Mouse (Mus musculus) neural tube, embryonic 11.5 days (tissue): ENCODE data around the gene Gria4. TPM values are rescaled to one million over a fixed set of nuclear protein-coding genes. Genes with fewer than 3 reads are reported as not detected.

Experiments used
- ATAC-seq: fragments of 200-750 bp; cut with Nextera tagmentation; 2 replicates; pipeline ENCODE4 v1.8.0; 2017; ENCODE audit warnings: moderate number of reproducible peaks, mild to moderate bottlenecking, moderate TSS enrichment, moderate library complexity; ENCODE audit not compliant: insufficient read depth, low FRiP score, low TSS enrichment
- DNase-seq: peaks from one replicate; pipeline ENCODE4 v3.0.0-alpha.2; 2015; ENCODE audit warnings: low spot score
- H3K27ac ChIP-seq: fragments of 300-500 bp; sonication (generic); 2 replicates; pipeline ENCODE4 v1.5.1; 2014; ENCODE audit warnings: low read depth, mild to moderate bottlenecking, low read length
- H3K27me3 ChIP-seq: fragments of 300-500 bp; sonication (generic); 2 replicates; pipeline ENCODE4 v1.6.1; 2014; ENCODE audit warnings: mild to moderate bottlenecking, low read length, mixed read lengths; ENCODE audit not compliant: control insufficient read depth, insufficient read depth
- H3K36me3 ChIP-seq: fragments of 300-500 bp; sonication (generic); 2 replicates; pipeline ENCODE4 v1.6.1; 2014; ENCODE audit warnings: mild to moderate bottlenecking, low read length, moderate library complexity, mixed read lengths; ENCODE audit not compliant: control insufficient read depth, insufficient read depth
- H3K4me1 ChIP-seq: fragments of 300-500 bp; sonication (generic); 2 replicates; pipeline ENCODE4 v1.6.1; 2014; ENCODE audit warnings: low read length, mixed read lengths; ENCODE audit not compliant: control insufficient read depth, insufficient read depth
- H3K4me2 ChIP-seq: fragments of 300-500 bp; sonication (generic); 2 replicates; pipeline ENCODE4 v1.6.1; 2014; ENCODE audit warnings: low read depth, mild to moderate bottlenecking, moderate library complexity
- H3K4me3 ChIP-seq: fragments of 300-500 bp; sonication (generic); 2 replicates; pipeline ENCODE4 v1.5.1; 2014; ENCODE audit warnings: low read depth, low read length
- H3K9ac ChIP-seq: fragments of 300-500 bp; sonication (generic); 2 replicates; pipeline ENCODE4 v1.6.1; 2014; ENCODE audit warnings: mild to moderate bottlenecking, low read length
- H3K9me3 ChIP-seq: fragments of 300-500 bp; sonication (generic); 2 replicates; pipeline ENCODE4 v1.6.1; 2016; ENCODE audit warnings: low read length; ENCODE audit not compliant: control insufficient read depth
- WGBS: fragments of 180-500 bp; shearing (Covaris S2); extraction: QIAGEN DNeasy Blood & Tissue Kit; methylation state at CpG from one replicate; pipeline ENCODE4 v1.1.7; 2014; 5-methylcytosine and 5-hydroxymethylcytosine counted together
- polyA plus RNA-seq: library from polyadenylated mRNA; unstranded; fragments of >200 nt; fragmentation: Nextera tagmentation; extraction: Ambion mirVana; gene quantifications from 2 replicates; pipeline ENCODE4 v1.2.1, GENCODE M21; 2014

The Gria4 gene
- polyA plus RNA-seq, 1 experiment from 2014 or later = 5.6 TPM

DNA sequence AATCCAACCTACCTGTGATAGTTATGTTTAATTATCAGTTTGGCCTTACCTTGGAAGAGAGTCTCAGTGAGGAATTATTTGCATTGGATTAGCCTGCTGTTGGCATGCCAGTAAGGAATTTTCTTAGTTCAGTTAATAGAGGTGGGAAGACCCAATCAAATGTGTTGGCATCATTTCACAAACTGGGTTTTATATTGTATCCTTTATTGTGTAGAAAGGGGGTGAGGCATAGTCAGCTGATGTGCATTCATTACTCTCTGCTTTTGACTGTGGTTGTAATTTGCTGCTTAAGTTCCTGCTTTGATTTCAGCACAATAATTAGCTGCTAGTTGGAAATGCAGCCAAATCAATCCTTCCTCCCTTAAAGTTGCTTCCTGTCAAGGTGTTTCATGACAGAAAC, 83.7 kb downstream of the Gria4 start:
- Histone ChIP-seq H3K4me2 (no peak overlapping the region), H3K4me1 (no peaks in the 10 kb centered on the region), H3K9ac (no peak overlapping the region), H3K4me3 (no peak overlapping the region), H3K36me3 (no peaks in the 10 kb centered on the region), H3K27ac (no peak overlapping the region), H3K27me3 (no peaks in the 10 kb centered on the region), H3K9me3 (no peaks in the 10 kb centered on the region)
- DNase-seq = no peak
- no peak for ATAC-seq

DNA sequence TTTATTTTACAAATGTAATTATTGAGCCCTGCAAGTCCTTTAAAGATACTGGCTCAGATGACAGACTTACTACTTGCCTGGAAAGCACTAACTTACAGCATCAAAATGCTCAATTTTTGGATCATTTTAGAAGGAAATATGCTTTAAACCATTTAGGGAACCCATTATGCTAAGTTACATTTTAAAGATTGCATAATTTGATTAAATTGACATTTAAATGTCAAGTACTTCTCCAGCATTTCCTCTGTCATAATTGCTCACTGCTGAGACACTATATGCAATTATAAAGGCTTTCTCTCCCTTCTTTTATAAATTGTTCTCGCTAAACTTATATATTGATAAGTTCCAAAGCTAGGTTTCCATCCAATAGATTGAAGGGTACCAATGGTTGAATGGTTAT, 108.9 kb downstream of the Gria4 start:
- H3K36me3 ChIP-seq = no peaks in the 10 kb centered on the region
- WGBS = 74% methylated on average over 1 of the region's 1 CpGs
- no peaks in the 10 kb centered on the region for H3K27me3 ChIP-seq
- H3K9ac ChIP-seq = no peak overlapping the region
- H3K27ac ChIP-seq = no peak overlapping the region
- ATAC-seq (no peak), DNase-seq (no peak)
- no peak overlapping the region for H3K4me2 ChIP-seq
- H3K4me3 ChIP-seq = no peak overlapping the region
- H3K4me1 ChIP-seq = no peaks in the 10 kb centered on the region
- no peaks in the 10 kb centered on the region for H3K9me3 ChIP-seq

- DNase-seq (no peak), ATAC-seq (no peak)
- Histone ChIP-seq H3K27ac (no peak overlapping the region), H3K9me3 (no peaks in the 10 kb centered on the region), H3K4me2 (no peak overlapping the region), H3K4me3 (no peak overlapping the region), H3K36me3 (no peaks in the 10 kb centered on the region), H3K4me1 (no peaks in the 10 kb centered on the region), H3K27me3 (no peaks in the 10 kb centered on the region), H3K9ac (no peak overlapping the region)
- WGBS = 91% methylated on average over 2 of the region's 2 CpGs
These were observed 115.8 kb downstream of the Gria4 start for GRCm38 (mm10) chr9:4680244-4680643.

DNA sequence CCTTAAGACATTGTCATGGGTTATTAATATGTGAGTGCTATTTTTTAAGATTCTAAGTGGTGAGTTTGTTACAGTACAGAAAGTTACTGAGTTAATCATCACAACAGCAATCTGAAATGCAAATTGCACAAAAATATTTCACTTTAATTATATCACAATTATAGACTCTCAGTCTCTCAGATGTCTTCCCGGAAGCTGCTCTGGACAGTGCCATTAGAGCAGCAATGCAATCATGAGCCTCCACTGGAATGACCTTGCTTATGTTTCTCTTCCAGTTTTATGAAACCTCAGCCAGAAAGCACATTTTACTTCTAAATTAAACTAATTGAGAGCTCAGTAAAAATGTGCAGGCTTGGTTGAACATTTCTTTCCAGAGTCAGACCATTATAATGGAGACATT, 116.9 kb downstream of the Gria4 start:
- no peak overlapping the region for H3K27ac ChIP-seq
- H3K27me3 ChIP-seq = no peaks in the 10 kb centered on the region
- DNase-seq (no peak), ATAC-seq (no peak)
- WGBS = 94% methylated on average over 1 of the region's 1 CpGs
- no peaks in the 10 kb centered on the region for H3K36me3 ChIP-seq
- no peaks in the 10 kb centered on the region for H3K9me3 ChIP-seq
- H3K4me3 ChIP-seq = no peak overlapping the region
- H3K4me2 ChIP-seq = no peak overlapping the region
- no peaks in the 10 kb centered on the region for H3K4me1 ChIP-seq
- H3K9ac ChIP-seq = no peak overlapping the region

DNA sequence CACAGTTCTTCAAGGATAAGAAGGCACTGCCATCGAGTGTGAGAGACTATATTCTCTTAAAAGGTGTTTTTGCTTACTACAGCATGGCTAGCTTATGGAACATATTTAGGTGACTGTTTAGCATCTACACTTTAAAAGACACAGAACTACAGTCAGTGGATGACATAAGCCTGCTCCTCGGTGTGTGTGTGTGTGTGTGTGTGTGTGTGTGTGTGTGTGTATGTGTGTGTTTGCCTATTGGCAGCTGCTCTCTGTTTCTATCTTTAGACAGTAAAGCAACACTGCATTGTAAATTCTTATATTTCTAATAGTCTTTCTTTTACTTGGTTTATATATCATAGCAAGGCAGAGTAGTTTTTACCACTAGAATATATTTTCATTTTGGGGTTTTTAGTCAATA, 130.3 kb downstream of the Gria4 start:
- 78% methylated on average over 2 of the region's 2 CpGs for WGBS
- ATAC-seq (no peak), DNase-seq (no peak)
- Histone ChIP-seq H3K4me3 (no peak overlapping the region), H3K27ac (no peak overlapping the region), H3K4me1 (no peaks in the 10 kb centered on the region), H3K9me3 (no peaks in the 10 kb centered on the region), H3K36me3 (no peaks in the 10 kb centered on the region), H3K27me3 (no peaks in the 10 kb centered on the region), H3K9ac (no peak overlapping the region), H3K4me2 (no peak overlapping the region)

- no peak for ATAC-seq
- Histone ChIP-seq H3K4me2 (no peak overlapping the region), H3K4me1 (no peaks in the 10 kb centered on the region), H3K27ac (no peak overlapping the region), H3K9me3 (no peaks in the 10 kb centered on the region), H3K9ac (no peak overlapping the region), H3K4me3 (no peak overlapping the region), H3K27me3 (no peaks in the 10 kb centered on the region), H3K36me3 (no peaks in the 10 kb centered on the region)
- 74% methylated on average over 1 of the region's 1 CpGs for WGBS
- DNase-seq = no peak
These were observed 133.6 kb downstream of the Gria4 start for GRCm38 (mm10) chr9:4662421-4662820.

- Histone ChIP-seq H3K27ac (no peak overlapping the region), H3K4me3 (no peak overlapping the region), H3K36me3 (no peaks in the 10 kb centered on the region), H3K4me2 (no peak overlapping the region), H3K9me3 (no peaks in the 10 kb centered on the region), H3K27me3 (no peaks in the 10 kb centered on the region), H3K4me1 (no peaks in the 10 kb centered on the region), H3K9ac (no peak overlapping the region)
- no peak for DNase-seq
- ATAC-seq = no peak
These were observed 137.1 kb downstream of the Gria4 start for GRCm38 (mm10) chr9:4658951-4659350.

GRCm38 (mm10) chr9:4654333-4654732, 141.7 kb downstream of the Gria4 start:
- ATAC-seq (no peak), DNase-seq (no peak)
- H3K9me3 ChIP-seq = no peaks in the 10 kb centered on the region
- no peaks in the 10 kb centered on the region for H3K4me1 ChIP-seq
- 84% methylated on average over 1 of the region's 1 CpGs for WGBS
- H3K9ac ChIP-seq = no peak overlapping the region
- no peak overlapping the region for H3K4me2 ChIP-seq
- H3K4me3 ChIP-seq = no peak overlapping the region
- no peaks in the 10 kb centered on the region for H3K27me3 ChIP-seq
- no peaks in the 10 kb centered on the region for H3K36me3 ChIP-seq
- H3K27ac ChIP-seq = no peak overlapping the region

DNA sequence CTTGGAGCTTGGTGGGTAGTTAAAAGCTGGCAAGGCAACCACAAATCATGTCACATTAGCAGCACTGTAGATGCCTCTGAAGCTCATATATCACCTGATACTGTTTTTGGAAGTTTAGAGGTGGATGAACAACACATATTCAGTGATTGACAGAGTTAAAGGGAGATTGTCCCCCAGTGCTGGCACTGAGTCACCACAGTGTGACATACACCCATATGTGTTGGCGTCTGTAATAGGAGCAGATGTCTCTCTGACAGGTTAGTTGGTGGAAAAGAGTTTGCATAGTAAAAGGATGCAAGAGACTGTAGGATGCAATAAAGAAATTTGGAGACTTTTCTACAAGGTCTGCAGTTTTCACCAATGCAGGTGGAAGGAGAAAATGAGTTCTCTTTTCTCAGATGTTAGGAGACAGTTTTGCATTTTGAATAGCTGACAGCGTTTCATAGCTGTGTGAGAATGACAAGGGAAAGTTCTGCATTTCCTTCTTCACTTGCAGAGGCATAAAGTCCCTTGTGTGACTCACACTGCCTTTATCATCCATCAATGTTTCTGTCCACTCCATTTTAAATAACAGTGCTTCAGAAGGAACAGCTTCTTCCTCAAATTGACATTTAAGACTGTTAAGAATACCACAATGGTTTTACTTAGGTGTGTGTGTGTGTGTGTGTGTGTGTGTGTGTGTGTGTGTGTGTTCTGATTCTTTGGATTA, 156.7 kb downstream of the Gria4 start:
- H3K27ac ChIP-seq = no peak overlapping the region
- WGBS = 57% methylated on average over 2 of the region's 2 CpGs
- H3K9me3 ChIP-seq = no peaks in the 10 kb centered on the region
- no peaks in the 10 kb centered on the region for H3K4me1 ChIP-seq
- H3K9ac ChIP-seq = no peak overlapping the region
- no peak for ATAC-seq
- H3K4me2 ChIP-seq = no peak overlapping the region
- H3K27me3 ChIP-seq = no peaks in the 10 kb centered on the region
- DNase-seq = no peak
- H3K36me3 ChIP-seq = no peaks in the 10 kb centered on the region
- H3K4me3 ChIP-seq = no peak overlapping the region
